Mouse (Mus musculus): ENCODE results near the gene Mif. TPM values are rescaled to one million over a fixed set of nuclear protein-coding genes. Genes with fewer than 3 reads are reported as not detected.

The Mif gene
- total and polyA plus RNA-seq, 3 experiments: 1,217 to 2,151 (median 2,072) TPM

- Histone ChIP-seq H3K9me3 (replicated peaks; ENCODE audit: low read length) (peaks cover 24% of the 10 kb centered on the region), H3K9ac (ENCODE audit: insufficient read depth, low read depth) (no peak overlapping the region), H3K4me2 (ENCODE audit: insufficient read depth, low read depth, poor library complexity, severe bottlenecking) (no peak overlapping the region), H3K79me2 (replicated peaks; ENCODE audit: control insufficient read depth, extremely low read depth, insufficient read depth, poor library complexity, severe bottlenecking) (no peaks in the 10 kb centered on the region), H3K27me3 (replicated peaks) (no peaks in the 10 kb centered on the region), H3K27ac (ENCODE audit: insufficient read depth, low read depth) (peak overlapping the region; percentile 38), H3K4me3 (replicated peaks in 1 of 3; ENCODE audit: low read depth in 2 of 3, low read length in 2 of 3, poor library complexity in 1 of 3) (no peak overlapping the region), H3K4me1 (ENCODE audit: control insufficient read depth in 1 of 2, insufficient read depth in 2 of 2) (peaks cover 3 to 50% of the 10 kb centered on the region in 2 experiments; a peak in 2 of 4 replicates), H3K36me3 (replicated peaks in 1 of 2; ENCODE audit: control insufficient read depth in 1 of 2, insufficient read depth in 1 of 2, low read length in 1 of 2) (peaks cover 0 to 12% of the 10 kb centered on the region in 2 experiments)
- dilution Hi-C loops (cut with MboI; ENCODE audit: extremely low pct_ligation_motif_present, extremely low pct_unique_long_range_greater_than_20kb, low sequenced_read_pairs): no loop called here
- in situ Hi-C loops (cut with MboI; ENCODE audit: low pct_ligation_motif_present, low pct_unique_long_range_greater_than_20kb, low sequenced_read_pairs): loop anchor here (5.0 to 10.0 kb wide), 2 partner anchors 47 to 245 kb away; partner anchors contain the start of genes Ggt5, Gm20441 and Gstt3
- peak; percentile 42 for DNase-seq (ENCODE audit: extremely low read depth)
- TF ChIP-seq CTCF (conservative IDR thresholded peaks at IDR 0.05 in 1 of 2, IDR thresholded peaks at IDR 0.05 in 1 of 2; ENCODE audit: low read depth in 2 of 2, low read length in 2 of 2): no peak
- no peak for TF ChIP-seq RAD21 (IDR thresholded peaks at IDR 0.05; ENCODE audit: low read depth, low read length)
- TF ChIP-seq MAX (IDR thresholded peaks at IDR 0.05; ENCODE audit: low read length): no peak
- peak; percentile 70; the same call in 1 of the 2 replicates for TF ChIP-seq POLR2AphosphoS2 (IDR thresholded peaks at IDR 0.05; ENCODE audit: low read depth, low read length)
- TF ChIP-seq EP300 (IDR thresholded peaks at IDR 0.05; ENCODE audit: low read length): peak; percentile 40; the same call in 1 of the 2 replicates
- TF ChIP-seq SMC3 (IDR thresholded peaks at IDR 0.05; ENCODE audit: low read depth, low read length): no peak
- no peak for TF ChIP-seq MAZ (IDR thresholded peaks at IDR 0.05; ENCODE audit: low read depth, low read length)
- no peak for TF ChIP-seq TCF12 (IDR thresholded peaks at IDR 0.05; ENCODE audit: low read depth, low read length)
- no peak for TF ChIP-seq USF1 (IDR thresholded peaks at IDR 0.05; ENCODE audit: low read depth, low read length)
- no peak for TF ChIP-seq NELFE (IDR thresholded peaks at IDR 0.05; ENCODE audit: low read depth, low read length)
- TF ChIP-seq ZMIZ1 (IDR thresholded peaks at IDR 0.05; ENCODE audit: low read depth, low read length): peak; percentile 61; the same call in 1 of the 2 replicates
- TF ChIP-seq SIN3A (IDR thresholded peaks at IDR 0.05; ENCODE audit: low read length): peak; percentile 38; the same call in 1 of the 2 replicates
- no peak for TF ChIP-seq PAX5 (IDR thresholded peaks at IDR 0.05; ENCODE audit: low read length)
- no peak for TF ChIP-seq JUND (conservative IDR thresholded peaks at IDR 0.05; ENCODE audit: low read depth, low read length)
- TF ChIP-seq JUN (IDR thresholded peaks at IDR 0.05; ENCODE audit: insufficient read depth, low read depth, low read length): no peak
- no peak for TF ChIP-seq MAFK (IDR thresholded peaks at IDR 0.05; ENCODE audit: insufficient replicate concordance, low read length)
- TF ChIP-seq MXI1 (IDR thresholded peaks at IDR 0.05; ENCODE audit: low read depth, low read length): no peak; the same call in 1 of the 2 replicates
- no peak for TF ChIP-seq MEF2A (IDR thresholded peaks at IDR 0.05; ENCODE audit: borderline replicate concordance, low read depth, low read length)
- TF ChIP-seq ZNF384 (IDR thresholded peaks at IDR 0.05; ENCODE audit: low read depth, low read length): no peak
- TF ChIP-seq POLR2A (IDR thresholded peaks at IDR 0.05; ENCODE audit: low read depth, low read length): peak; percentile 66
- TF ChIP-seq BHLHE40 (IDR thresholded peaks at IDR 0.05; ENCODE audit: low read depth, low read length): 0 out of 2 replicates have a peak, but pooled peaks have one; percentile 13
- TF ChIP-seq ELF1 (IDR thresholded peaks at IDR 0.05; ENCODE audit: low read depth, low read length): no peak
- TF ChIP-seq ETS1 (conservative IDR thresholded peaks at IDR 0.05; ENCODE audit: low read depth, low read length): 0 out of 2 replicates have a peak, but pooled peaks have one; percentile 6
- peak; percentile 93 for TF ChIP-seq TBP (conservative IDR thresholded peaks at IDR 0.05; ENCODE audit: low read depth, low read length)
- TF ChIP-seq KAT2A (IDR thresholded peaks at IDR 0.05; ENCODE audit: insufficient replicate concordance, low read length): no peak
- peak; percentile 41; the same call in 1 of the 2 replicates for TF ChIP-seq CHD2 (IDR thresholded peaks at IDR 0.05; ENCODE audit: low read length)
- TF ChIP-seq RCOR1 (conservative IDR thresholded peaks at IDR 0.05; ENCODE audit: low read depth, low read length): no peak
- no peak for TF ChIP-seq ZC3H11A (IDR thresholded peaks at IDR 0.05; ENCODE audit: low read depth, low read length)
- 0 out of 2 replicates have a peak, but pooled peaks have one; percentile 20 for TF ChIP-seq MYC (IDR thresholded peaks at IDR 0.05; ENCODE audit: low read depth, low read length)
- no peak for TF ChIP-seq USF2 (conservative IDR thresholded peaks at IDR 0.05; ENCODE audit: low read depth, low read length)
Observed at GRCm38 (mm10) chr10:75829529-75830274, 30.3 kb downstream of the Mif start.
